Mouse (Mus musculus) kidney, adult 2 months (tissue): ENCODE measurements around the gene Msh3. TPM values are rescaled to one million over a fixed set of nuclear protein-coding genes. Genes with fewer than 3 reads are reported as not detected.

Experiments
- DNase-seq: peaks from one replicate; pipeline ENCODE4 v3.0.0; 2021
- H3K27ac ChIP-seq: fragments of 200-500 bp; 2 replicates; pipeline ENCODE4 v1.5.1; 2012; ENCODE audit warnings: low read depth, low read length, control low read depth, inconsistent platforms; ENCODE audit not compliant: insufficient read depth
- H3K27me3 ChIP-seq: fragments of 200-500 bp; replicated peaks from 2 replicates; pipeline ENCODE4 v1.6.1; 2012; ENCODE audit warnings: mild to moderate bottlenecking, moderate library complexity, low read length, inconsistent platforms; ENCODE audit not compliant: control insufficient read depth, insufficient read depth
- H3K36me3 ChIP-seq: fragments of 200-500 bp; 2 replicates; pipeline ENCODE4 v1.6.1; 2012; ENCODE audit warnings: mild to moderate bottlenecking, moderate library complexity, low read length, inconsistent platforms; ENCODE audit not compliant: control insufficient read depth, insufficient read depth
- H3K4me1 ChIP-seq: fragments of 200-500 bp; 2 replicates; pipeline ENCODE4 v1.6.1; 2011; ENCODE audit warnings: low read length; ENCODE audit not compliant: control insufficient read depth, insufficient read depth
- H3K4me3 ChIP-seq: fragments of 200-500 bp; 2 replicates; pipeline ENCODE4 v1.5.1; 2011; ENCODE audit warnings: mild to moderate bottlenecking, low read depth, low read length, control low read depth; ENCODE audit not compliant: insufficient read depth
- CTCF ChIP-seq: fragments of 200-500 bp; conservative IDR thresholded peaks from 2 replicates; pipeline ENCODE4 v1.5.1; 2011; ENCODE audit warnings: low read depth, mild to moderate bottlenecking, control low read depth, low read length, moderate library complexity, mixed read lengths; ENCODE audit not compliant: insufficient read depth, insufficient read length
- POLR2A ChIP-seq: fragments of 200-500 bp; IDR thresholded peaks from one replicate; pipeline ENCODE4 v1.6.1; 2011; ENCODE audit warnings: low read depth, low read length, control low read depth
- WGBS: fragments of 180-500 bp; shearing (Covaris S2); methylation state at CpG from one replicate; pipeline ENCODE4 v1.1.7; 2018; 5-methylcytosine and 5-hydroxymethylcytosine counted together
- polyA plus RNA-seq: library from polyadenylated mRNA; depleted of rRNA; stranded (reverse); fragments of >200 nt; gene quantifications from 2 replicates; pipeline ENCODE4 v1.2.3, GENCODE M21; 2012

The Msh3 gene
- polyA plus RNA-seq, 1 experiment = 6.6 TPM

- DNase-seq = no peak
- TF ChIP-seq POLR2A = no peak
- no peak for TF ChIP-seq CTCF
Observed at GRCm38 (mm10) chr13:92370811-92371210, 16.0 kb upstream of the Msh3 start.

GRCm38 (mm10) chr13:92365312-92365711 is 10.5 kb upstream of the Msh3 start:
- 61% methylated on average over 4 of the region's 4 CpGs for WGBS
- Histone ChIP-seq H3K4me1 (no peaks in the 10 kb centered on the region), H3K27me3 (no peaks in the 10 kb centered on the region), H3K4me3 (no peak overlapping the region), H3K36me3 (peaks cover 4% of the 10 kb centered on the region), H3K27ac (no peak overlapping the region)
- no peak for TF ChIP-seq CTCF
- TF ChIP-seq POLR2A = no peak
- no peak for DNase-seq

More at GRCm38 (mm10) chr13:92370811-92371210, 16.0 kb upstream of the Msh3 start:
- no peaks in the 10 kb centered on the region for H3K27me3 ChIP-seq
- H3K27ac ChIP-seq = no peak overlapping the region
- H3K4me1 ChIP-seq = no peaks in the 10 kb centered on the region
- peaks cover 2% of the 10 kb centered on the region for H3K36me3 ChIP-seq
- H3K4me3 ChIP-seq = no peak overlapping the region
- WGBS = 93% methylated on average over 3 of the region's 3 CpGs

GRCm38 (mm10) chr13:92361609-92362008 is 6.8 kb upstream of the Msh3 start:
- 82% methylated on average over 2 of the region's 2 CpGs for WGBS
- Histone ChIP-seq H3K27ac (no peak overlapping the region), H3K36me3 (peaks cover 2% of the 10 kb centered on the region; the same call in 1 of the 2 replicates), H3K27me3 (no peaks in the 10 kb centered on the region), H3K4me3 (no peak overlapping the region), H3K4me1 (no peaks in the 10 kb centered on the region)
- no peak for TF ChIP-seq POLR2A
- no peak for TF ChIP-seq CTCF
- DNase-seq = no peak

- no peak for DNase-seq
- Histone ChIP-seq H3K4me1 (peaks cover 6% of the 10 kb centered on the region; the same call in 1 of the 2 replicates), H3K27ac (no peak overlapping the region), H3K36me3 (peaks cover 2% of the 10 kb centered on the region; the same call in 1 of the 2 replicates), H3K27me3 (no peaks in the 10 kb centered on the region), H3K4me3 (no peak overlapping the region)
- WGBS = 48% methylated on average over 2 of the region's 2 CpGs
- no peak for TF ChIP-seq CTCF
- TF ChIP-seq POLR2A = no peak
Observed at GRCm38 (mm10) chr13:92357644-92358043, 2.8 kb upstream of the Msh3 start.

GRCm38 (mm10) chr13:92356376-92356775 is 1.6 kb upstream of the Msh3 start:
- WGBS = 74% methylated on average over 7 of the region's 7 CpGs
- no peak overlapping the region for H3K4me3 ChIP-seq
- peaks cover 6% of the 10 kb centered on the region; the same call in 1 of the 2 replicates for H3K4me1 ChIP-seq

GRCm38 (mm10) chr13:92355272-92355643 is 455 bp upstream of the Msh3 start:
- H3K27me3 ChIP-seq = no peaks in the 10 kb centered on the region
- peak overlapping the region; percentile 73 for H3K4me3 ChIP-seq
- peak overlapping the region; percentile 92 for H3K27ac ChIP-seq
- no peaks in the 10 kb centered on the region; the same call in 1 of the 2 replicates for H3K36me3 ChIP-seq
- no peak for TF ChIP-seq POLR2A
- under 1% methylated on average over 24 of the region's 24 CpGs for WGBS
- DNase-seq = peak; percentile 85
- peaks cover 6% of the 10 kb centered on the region; the same call in 1 of the 2 replicates for H3K4me1 ChIP-seq

More at GRCm38 (mm10) chr13:92356376-92356775, 1.6 kb upstream of the Msh3 start:
- no peak for TF ChIP-seq CTCF
- TF ChIP-seq POLR2A = no peak
- Histone ChIP-seq H3K27ac (no peak overlapping the region), H3K27me3 (no peaks in the 10 kb centered on the region), H3K36me3 (no peaks in the 10 kb centered on the region; the same call in 1 of the 2 replicates)
- DNase-seq = no peak

- DNase-seq = peak; percentile 12
- no peak overlapping the region for H3K27ac ChIP-seq
- peaks cover 2% of the 10 kb centered on the region for H3K36me3 ChIP-seq
- 4% methylated on average over 4 of the region's 4 CpGs for WGBS
- H3K4me3 ChIP-seq = peak overlapping the region; percentile 91
- H3K4me1 ChIP-seq = peaks cover 6% of the 10 kb centered on the region; the same call in 1 of the 2 replicates
- no peak for TF ChIP-seq POLR2A
- TF ChIP-seq CTCF = no peak
- no peaks in the 10 kb centered on the region for H3K27me3 ChIP-seq
Observed at GRCm38 (mm10) chr13:92353956-92354355, 847 bp downstream of the Msh3 start.

GRCm38 (mm10) chr13:92351100-92351499 is 3.7 kb downstream of the Msh3 start:
- TF ChIP-seq POLR2A = no peak
- no peak overlapping the region for H3K27ac ChIP-seq
- DNase-seq = no peak
- peaks cover 4% of the 10 kb centered on the region; the same call in 1 of the 2 replicates for H3K36me3 ChIP-seq
- peaks cover 6% of the 10 kb centered on the region; the same call in 1 of the 2 replicates for H3K4me1 ChIP-seq
- no peak overlapping the region for H3K4me3 ChIP-seq
- H3K27me3 ChIP-seq = no peaks in the 10 kb centered on the region
- WGBS = 77% methylated on average over 6 of the region's 6 CpGs
